Mouse (Mus musculus): ENCODE data around the gene Dclk2. TPM values are rescaled to one million over a fixed set of nuclear protein-coding genes. Genes with fewer than 3 reads are reported as not detected.
A peak's percentile ranks its signal among the peaks of the same experiment; 100 is the strongest.

The Dclk2 gene
- total and polyA plus RNA-seq, 2 experiments from 2014 or later: 1.3 to 9.2 TPM

- H3K4me1 ChIP-seq (ENCODE audit: control insufficient read depth, insufficient read depth): no peaks in the 10 kb centered on the region
Observed at GRCm38 (mm10) chr3:86923686-86924085, 3.0 kb upstream of the Dclk2 start.

DNA sequence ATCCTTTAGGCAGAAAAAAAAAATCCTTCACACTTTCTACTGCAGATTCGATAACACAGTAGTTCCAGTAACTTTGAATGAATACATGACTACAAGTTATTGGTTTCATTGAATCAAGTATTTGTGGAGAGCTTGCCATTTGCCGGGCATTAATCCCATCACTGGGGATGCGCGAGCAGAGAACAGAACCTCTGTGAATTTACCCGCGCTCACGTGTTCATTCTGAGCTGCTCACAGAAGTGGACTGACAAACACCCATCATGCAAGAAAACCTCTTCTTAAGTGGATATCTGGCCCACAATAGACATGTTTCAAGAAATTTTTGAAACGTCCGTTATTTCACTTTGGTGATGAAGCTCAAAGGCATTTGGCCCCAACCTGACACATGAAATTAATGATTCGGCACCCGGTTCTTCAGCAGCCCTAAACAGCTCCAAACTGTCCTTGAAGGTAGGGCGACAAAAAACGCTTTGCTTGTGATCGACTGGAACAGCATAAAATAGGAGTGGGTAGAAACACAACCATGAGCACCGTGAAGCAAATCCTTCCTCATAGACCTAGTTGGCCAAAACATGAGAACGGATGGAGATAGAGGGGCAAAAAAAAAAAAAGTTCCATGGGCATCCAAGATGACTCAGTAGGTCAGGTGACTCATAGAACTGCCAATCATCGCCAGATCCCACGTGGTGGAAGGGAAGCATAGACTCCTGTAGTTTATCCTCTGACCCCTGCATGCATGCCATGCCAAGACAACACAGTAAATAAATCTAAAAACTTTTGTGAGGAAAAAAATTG is 726 bp upstream of the Dclk2 start:
- Histone ChIP-seq H3K9ac (replicated peaks; ENCODE audit: low read depth, low read length) (no peak overlapping the region), H3K9me3 (replicated peaks; ENCODE audit: control insufficient read depth, low read length) (no peaks in the 10 kb centered on the region), H3K27ac (ENCODE audit: low read depth) (no peak overlapping the region), H3K4me1 (ENCODE audit: control insufficient read depth, insufficient read depth) (no peaks in the 10 kb centered on the region), H3K27me3 (ENCODE audit: control insufficient read depth, insufficient read depth, low read length) (no peaks in the 10 kb centered on the region; the same call in 1 of the 2 replicates), H3K36me3 (replicated peaks; ENCODE audit: control insufficient read depth, insufficient read depth, low read length) (no peaks in the 10 kb centered on the region), H3K4me2 (ENCODE audit: low read depth, low read length) (peak overlapping the region; percentile 82), H3K4me3 (ENCODE audit: low read depth, low read length) (peak overlapping the region; percentile 65; the same call in 1 of the 2 replicates)
- DNase-seq (ENCODE audit: low spot score) (no peak), ATAC-seq (ENCODE audit: insufficient read depth, low read depth) (no peak)
- 64% methylated on average over 18 of the region's 18 CpGs for WGBS
- TF ChIP-seq CTCF (IDR thresholded peaks at IDR 0.05; ENCODE audit: low read depth): no peak
- TF ChIP-seq EP300 (IDR thresholded peaks at IDR 0.05; ENCODE audit: low read depth): no peak

More at GRCm38 (mm10) chr3:86923686-86924085, 3.0 kb upstream of the Dclk2 start:
- H3K27ac ChIP-seq (ENCODE audit: low read depth): no peak overlapping the region
- WGBS: 75% methylated on average over 10 of the region's 10 CpGs
- H3K36me3 ChIP-seq (replicated peaks; ENCODE audit: control insufficient read depth, insufficient read depth, low read length): no peaks in the 10 kb centered on the region
- no peak overlapping the region for H3K4me2 ChIP-seq (ENCODE audit: low read depth, low read length)
- no peak for ATAC-seq (ENCODE audit: insufficient read depth, low read depth)
- H3K9me3 ChIP-seq (replicated peaks; ENCODE audit: control insufficient read depth, low read length): no peaks in the 10 kb centered on the region
- no peak overlapping the region for H3K9ac ChIP-seq (replicated peaks; ENCODE audit: low read depth, low read length)
- no peak for DNase-seq (ENCODE audit: low spot score)
- H3K27me3 ChIP-seq (ENCODE audit: control insufficient read depth, insufficient read depth, low read length): no peaks in the 10 kb centered on the region; the same call in 1 of the 2 replicates
- TF ChIP-seq EP300 (IDR thresholded peaks at IDR 0.05; ENCODE audit: low read depth) (no peak), CTCF (IDR thresholded peaks at IDR 0.05; ENCODE audit: low read depth) (no peak)
- no peak overlapping the region for H3K4me3 ChIP-seq (ENCODE audit: low read depth, low read length)

DNA sequence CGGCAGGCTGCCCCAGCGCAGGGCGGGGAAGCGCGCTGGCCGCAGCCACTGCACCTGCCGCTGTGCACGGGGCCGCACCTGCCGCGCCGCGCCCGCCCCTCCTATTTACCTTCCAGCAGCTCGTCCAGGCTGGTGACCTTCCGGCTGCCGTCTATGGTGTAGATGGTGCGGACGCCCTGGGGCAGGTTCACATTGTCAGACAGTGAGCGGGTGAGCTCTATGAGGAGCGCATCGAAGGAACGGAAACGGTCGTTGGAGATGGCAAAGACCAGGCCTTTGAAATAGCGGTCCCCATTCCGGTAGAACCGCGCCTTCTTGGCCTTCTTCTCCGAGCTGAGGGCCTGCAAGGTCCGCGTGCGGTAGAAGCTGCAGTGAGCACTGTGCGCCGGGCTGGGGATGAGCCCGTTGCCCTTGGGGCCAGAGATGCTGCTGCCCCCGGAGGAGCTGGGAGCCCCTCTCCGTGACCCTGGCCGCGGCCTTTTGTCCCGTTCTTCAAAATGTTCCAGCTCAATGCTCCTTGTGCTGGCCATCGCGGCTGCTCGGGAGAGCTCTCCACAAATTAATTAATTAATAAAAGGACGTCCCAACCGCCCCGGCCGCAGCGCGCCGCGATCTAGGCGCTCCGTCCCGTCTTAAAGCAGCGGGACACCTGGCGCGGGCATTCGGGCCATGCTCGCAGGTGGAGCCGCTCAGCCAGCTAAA is 860 bp downstream of the Dclk2 start:
- Histone ChIP-seq H3K9me3 (replicated peaks; ENCODE audit: control insufficient read depth, low read length) (no peaks in the 10 kb centered on the region), H3K36me3 (replicated peaks; ENCODE audit: control insufficient read depth, insufficient read depth, low read length) (no peaks in the 10 kb centered on the region), H3K9ac (replicated peaks; ENCODE audit: low read depth, low read length) (peak overlapping the region; percentile 54), H3K4me3 (ENCODE audit: low read depth, low read length) (peak overlapping the region; percentile 65), H3K4me2 (ENCODE audit: low read depth, low read length) (peak overlapping the region; percentile 82), H3K4me1 (ENCODE audit: control insufficient read depth, insufficient read depth) (no peaks in the 10 kb centered on the region), H3K27me3 (ENCODE audit: control insufficient read depth, insufficient read depth, low read length) (no peaks in the 10 kb centered on the region; the same call in 1 of the 2 replicates), H3K27ac (ENCODE audit: low read depth) (no peak overlapping the region)
- DNase-seq (ENCODE audit: low spot score) (no peak), ATAC-seq (ENCODE audit: insufficient read depth, low read depth) (0 out of 2 replicates have a peak, but pooled peaks have one; percentile 13)
- TF ChIP-seq CTCF (IDR thresholded peaks at IDR 0.05; ENCODE audit: low read depth) (no peak), EP300 (IDR thresholded peaks at IDR 0.05; ENCODE audit: low read depth) (no peak)
- 1% methylated on average over 61 of the region's 61 CpGs for WGBS

DNA sequence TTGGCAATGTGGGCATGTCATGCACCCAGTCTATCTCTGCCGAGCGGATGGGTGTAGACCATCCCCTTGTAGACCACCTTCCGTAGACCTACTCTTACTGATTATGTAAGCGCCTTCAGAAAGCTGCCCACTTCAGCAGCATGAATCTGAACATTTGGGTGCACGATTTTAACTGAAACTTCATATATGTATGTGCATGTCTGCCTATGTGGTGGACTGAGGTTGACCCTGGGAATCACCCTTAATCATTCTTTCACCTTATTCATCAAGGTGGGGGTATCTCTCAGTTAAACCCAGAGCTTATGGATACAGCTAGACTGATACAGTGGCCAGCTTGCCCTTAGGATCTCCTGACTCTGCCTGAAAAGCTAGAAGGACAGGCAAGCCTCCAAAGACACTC is 3.6 kb downstream of the Dclk2 start:
- H3K9me3 ChIP-seq (replicated peaks; ENCODE audit: control insufficient read depth, low read length): no peaks in the 10 kb centered on the region
- no peak for ATAC-seq (ENCODE audit: insufficient read depth, low read depth)
- no peak overlapping the region for H3K9ac ChIP-seq (replicated peaks; ENCODE audit: low read depth, low read length)
- no peak overlapping the region for H3K4me3 ChIP-seq (ENCODE audit: low read depth, low read length)
- TF ChIP-seq CTCF (IDR thresholded peaks at IDR 0.05; ENCODE audit: low read depth): no peak
- TF ChIP-seq EP300 (IDR thresholded peaks at IDR 0.05; ENCODE audit: low read depth): no peak
- no peaks in the 10 kb centered on the region for H3K4me1 ChIP-seq (ENCODE audit: control insufficient read depth, insufficient read depth)
- H3K27me3 ChIP-seq (ENCODE audit: control insufficient read depth, insufficient read depth, low read length): no peaks in the 10 kb centered on the region; the same call in 1 of the 2 replicates
- H3K4me2 ChIP-seq (ENCODE audit: low read depth, low read length): no peak overlapping the region
- DNase-seq (ENCODE audit: low spot score): no peak
- WGBS: 92% methylated on average over 5 of the region's 5 CpGs
- H3K27ac ChIP-seq (ENCODE audit: low read depth): no peak overlapping the region
- H3K36me3 ChIP-seq (replicated peaks; ENCODE audit: control insufficient read depth, insufficient read depth, low read length): no peaks in the 10 kb centered on the region

DNA sequence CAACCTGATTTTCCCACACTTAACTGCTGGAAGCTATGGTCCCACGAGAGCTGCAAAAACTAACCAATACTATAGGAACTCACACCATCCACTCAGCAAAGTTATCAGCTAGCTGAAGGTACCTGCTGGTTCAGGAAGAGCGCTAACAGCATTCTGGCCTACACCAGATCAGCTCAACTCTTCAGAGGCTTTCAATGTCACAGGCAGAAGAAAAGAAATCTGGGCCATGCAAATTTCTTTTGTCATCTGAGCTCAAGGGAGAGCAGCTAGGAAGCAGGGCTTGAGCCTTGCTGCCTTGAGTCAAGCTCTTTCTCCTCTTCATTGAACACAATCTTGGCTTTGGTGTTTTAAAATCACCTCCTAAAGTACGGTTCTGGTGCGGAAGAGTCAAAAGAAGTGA is 4.0 kb downstream of the Dclk2 start:
- Histone ChIP-seq H3K4me2 (ENCODE audit: low read depth, low read length) (no peak overlapping the region), H3K4me1 (ENCODE audit: control insufficient read depth, insufficient read depth) (no peaks in the 10 kb centered on the region), H3K9me3 (replicated peaks; ENCODE audit: control insufficient read depth, low read length) (no peaks in the 10 kb centered on the region), H3K27ac (ENCODE audit: low read depth) (no peak overlapping the region), H3K4me3 (ENCODE audit: low read depth, low read length) (no peak overlapping the region), H3K9ac (replicated peaks; ENCODE audit: low read depth, low read length) (no peak overlapping the region), H3K27me3 (ENCODE audit: control insufficient read depth, insufficient read depth, low read length) (no peaks in the 10 kb centered on the region; the same call in 1 of the 2 replicates), H3K36me3 (replicated peaks; ENCODE audit: control insufficient read depth, insufficient read depth, low read length) (no peaks in the 10 kb centered on the region)
- TF ChIP-seq EP300 (IDR thresholded peaks at IDR 0.05; ENCODE audit: low read depth): no peak
- no peak for TF ChIP-seq CTCF (IDR thresholded peaks at IDR 0.05; ENCODE audit: low read depth)
- ATAC-seq (ENCODE audit: insufficient read depth, low read depth): no peak
- 90% methylated on average over 4 of the region's 4 CpGs for WGBS
- no peak for DNase-seq (ENCODE audit: low spot score)

All from heart, postnatal 0 days (tissue).